Mouse (Mus musculus) midbrain, postnatal 0 days (tissue): ENCODE measurements around the gene Slc45a1. TPM values are rescaled to one million over a fixed set of nuclear protein-coding genes. Genes with fewer than 3 reads are reported as not detected.
A peak's percentile ranks its signal among the peaks of the same experiment; 100 is the strongest.

ENCODE experiments used
- ATAC-seq: fragments of 200-750 bp; cut with Nextera tagmentation; 2 replicates; pipeline ENCODE4 v1.8.0; 2017; ENCODE audit warnings: moderate number of reproducible peaks, mild to moderate bottlenecking, moderate TSS enrichment, moderate library complexity; ENCODE audit not compliant: low FRiP score
- DNase-seq: peaks from one replicate; pipeline ENCODE4 v3.0.0-alpha.2; 2015; ENCODE audit warnings: low spot score
- H3K27ac ChIP-seq: fragments of 300-500 bp; sonication (generic); 2 replicates; pipeline ENCODE4 v1.5.1; 2014; ENCODE audit warnings: low read depth, mild to moderate bottlenecking, low read length, mixed read lengths
- H3K27me3 ChIP-seq: fragments of 300-500 bp; sonication (generic); 2 replicates; pipeline ENCODE4 v1.6.1; 2014; ENCODE audit warnings: low read length, control low read depth, mixed read lengths; ENCODE audit not compliant: insufficient read depth
- H3K36me3 ChIP-seq: fragments of 300-500 bp; sonication (generic); 2 replicates; pipeline ENCODE4 v1.6.1; 2014; ENCODE audit warnings: low read length, control low read depth, mixed read lengths; ENCODE audit not compliant: insufficient read depth
- H3K4me1 ChIP-seq: fragments of 300-500 bp; sonication (generic); 2 replicates; pipeline ENCODE4 v1.6.1; 2014; ENCODE audit warnings: mild to moderate bottlenecking, control low read depth, antibody characterized with exemption, low read length, mixed read lengths; ENCODE audit not compliant: insufficient read depth
- H3K4me2 ChIP-seq: fragments of 300-500 bp; sonication (generic); 2 replicates; pipeline ENCODE4 v1.6.1; 2014; ENCODE audit warnings: low read depth, mild to moderate bottlenecking, low read length, mixed read lengths; ENCODE audit not compliant: poor library complexity, severe bottlenecking
- H3K4me3 ChIP-seq: fragments of 300-500 bp; sonication (generic); 2 replicates; pipeline ENCODE4 v1.5.1; 2014; ENCODE audit warnings: low read depth, mild to moderate bottlenecking, low read length, moderate library complexity
- H3K9ac ChIP-seq: fragments of 300-500 bp; sonication (generic); replicated peaks from 2 replicates; pipeline ENCODE4 v1.6.1; 2014; ENCODE audit warnings: mild to moderate bottlenecking, low read length, moderate library complexity, mixed read lengths; ENCODE audit not compliant: poor library complexity, severe bottlenecking
- H3K9me3 ChIP-seq: fragments of 300-500 bp; sonication (generic); 2 replicates; pipeline ENCODE4 v1.6.1; 2016; ENCODE audit warnings: low read length, control low read depth
- CTCF ChIP-seq: IDR thresholded peaks from 2 replicates; pipeline ENCODE4 v1.5.1; 2016; ENCODE audit warnings: antibody characterized with exemption, mild to moderate bottlenecking
- WGBS: fragments of 180-500 bp; shearing (Covaris S2); extraction: QIAGEN DNeasy Blood & Tissue Kit; methylation state at CpG from one replicate; pipeline ENCODE4 v1.1.7; 2014; 5-methylcytosine and 5-hydroxymethylcytosine counted together
- polyA plus RNA-seq: library from polyadenylated mRNA; unstranded; fragments of >200 nt; fragmentation: Nextera tagmentation; extraction: Ambion mirVana; gene quantifications from 2 replicates; pipeline ENCODE4 v1.2.1, GENCODE M21; 2015
- total RNA-seq: library from RNA; depleted of rRNA; stranded (reverse); fragments of >200 nt; gene quantifications from 2 replicates; pipeline ENCODE4 v1.2.3, GENCODE M21; 2014

Slc45a1 gene
- total and polyA plus RNA-seq, 2 experiments from 2014 or later: 49.1 to 54.8 TPM

DNA sequence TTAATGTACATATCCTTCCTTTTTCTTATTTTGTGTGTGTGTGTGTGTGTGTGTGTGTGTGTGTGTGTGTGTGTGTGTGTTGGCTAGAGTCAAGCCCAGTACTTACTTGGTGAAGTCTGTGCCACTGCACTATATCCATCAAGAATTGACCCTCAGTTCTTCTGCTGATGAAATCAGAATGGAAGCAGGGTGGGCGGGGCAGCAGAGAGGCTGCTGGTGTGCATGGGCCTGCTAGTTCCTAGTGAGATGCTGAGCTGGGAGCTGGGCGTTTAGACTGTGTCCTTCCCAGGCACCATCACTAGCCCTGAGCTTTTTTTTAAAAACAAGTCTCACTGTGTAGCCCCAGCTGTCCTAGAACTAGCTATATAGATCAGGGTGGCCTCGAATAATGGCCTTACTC is 56.9 kb downstream of the Slc45a1 start:
- H3K36me3 ChIP-seq: no peaks in the 10 kb centered on the region
- H3K27me3 ChIP-seq: no peaks in the 10 kb centered on the region
- H3K4me1 ChIP-seq: peaks cover 3% of the 10 kb centered on the region; the same call in 1 of the 2 replicates
- no peaks in the 10 kb centered on the region for H3K9me3 ChIP-seq
- H3K9ac ChIP-seq: no peak overlapping the region
- 75% methylated on average over 3 of the region's 3 CpGs for WGBS
- ATAC-seq (no peak), DNase-seq (no peak)
- no peak overlapping the region for H3K27ac ChIP-seq
- no peak for TF ChIP-seq CTCF
- H3K4me3 ChIP-seq: no peak overlapping the region
- H3K4me2 ChIP-seq: no peak overlapping the region

DNA sequence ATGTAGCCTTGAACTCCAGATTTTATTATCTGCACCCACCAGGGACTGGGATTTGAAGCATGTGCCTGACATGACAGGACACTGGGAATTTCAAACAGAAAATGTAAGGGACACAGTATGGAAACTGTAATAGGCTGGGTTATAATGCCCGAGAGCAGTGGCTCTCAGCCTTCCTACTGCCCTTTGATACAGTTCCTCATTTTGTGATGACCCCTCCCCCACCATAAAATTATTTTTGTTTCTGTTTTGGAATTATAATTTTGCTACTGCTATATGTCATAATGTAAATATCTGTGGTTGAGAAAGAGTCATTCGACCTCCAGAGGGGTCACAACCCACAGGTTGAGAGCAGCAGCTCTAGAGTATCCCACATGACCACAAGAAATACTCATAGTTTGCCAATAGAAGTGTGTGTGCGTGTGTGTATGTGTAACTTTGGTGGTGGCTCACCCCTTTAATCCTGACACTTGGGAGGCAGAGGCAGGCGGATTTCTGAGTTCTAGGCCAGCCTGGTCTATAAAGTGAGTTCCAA is 57.6 kb downstream of the Slc45a1 start:
- H3K4me2 ChIP-seq: no peak overlapping the region
- H3K36me3 ChIP-seq: no peaks in the 10 kb centered on the region
- H3K4me1 ChIP-seq: peaks cover 3% of the 10 kb centered on the region; the same call in 1 of the 2 replicates
- H3K27ac ChIP-seq: no peak overlapping the region
- DNase-seq: no peak
- WGBS: 89% methylated on average over 4 of the region's 4 CpGs
- H3K27me3 ChIP-seq: no peaks in the 10 kb centered on the region
- no peaks in the 10 kb centered on the region for H3K9me3 ChIP-seq
- no peak overlapping the region for H3K9ac ChIP-seq
- no peak overlapping the region for H3K4me3 ChIP-seq
- no peak for ATAC-seq
- TF ChIP-seq CTCF: no peak

DNA sequence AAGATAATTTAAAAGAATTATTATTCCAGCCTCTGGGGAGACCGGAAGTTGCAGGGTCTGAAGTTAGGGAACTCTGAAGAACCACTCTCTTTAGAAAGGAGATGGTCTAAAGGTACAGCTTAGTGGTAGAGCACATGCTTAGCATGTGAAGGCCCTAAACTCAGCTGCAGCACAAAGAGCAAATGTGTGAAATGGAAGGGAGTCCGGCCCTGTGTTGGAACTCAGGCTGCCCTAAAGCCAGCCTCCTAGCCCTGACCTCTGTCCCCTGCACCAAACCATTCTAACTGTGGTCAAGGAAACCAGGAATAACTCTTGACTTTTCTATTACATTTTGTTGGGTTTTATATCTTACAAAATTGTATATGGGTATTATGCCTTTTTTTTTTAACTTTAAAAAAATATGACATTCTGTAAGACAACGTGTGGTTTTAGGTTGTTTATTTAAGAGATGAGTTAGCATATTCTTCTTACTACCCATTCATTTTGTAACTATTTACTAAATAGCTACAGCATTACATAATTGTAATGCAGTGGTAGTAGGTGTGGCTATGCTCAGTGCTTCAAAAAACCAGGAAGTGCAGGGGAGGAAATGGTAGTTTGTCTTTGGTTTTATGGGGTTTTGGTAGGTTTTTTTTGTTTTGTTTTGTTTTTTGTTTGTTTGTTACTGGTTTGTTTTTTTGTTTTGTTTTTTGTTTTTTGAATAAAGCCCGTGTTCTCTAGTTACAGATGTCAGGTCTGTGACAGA is 58.3 kb downstream of the Slc45a1 start:
- Histone ChIP-seq H3K4me2 (no peak overlapping the region), H3K27ac (no peak overlapping the region), H3K27me3 (no peaks in the 10 kb centered on the region), H3K9ac (no peak overlapping the region), H3K4me3 (no peak overlapping the region), H3K36me3 (no peaks in the 10 kb centered on the region), H3K4me1 (peaks cover 3% of the 10 kb centered on the region; the same call in 1 of the 2 replicates), H3K9me3 (no peaks in the 10 kb centered on the region)
- no peak for DNase-seq
- ATAC-seq: no peak
- no peak for TF ChIP-seq CTCF
- 79% methylated on average over 4 of the region's 4 CpGs for WGBS

DNA sequence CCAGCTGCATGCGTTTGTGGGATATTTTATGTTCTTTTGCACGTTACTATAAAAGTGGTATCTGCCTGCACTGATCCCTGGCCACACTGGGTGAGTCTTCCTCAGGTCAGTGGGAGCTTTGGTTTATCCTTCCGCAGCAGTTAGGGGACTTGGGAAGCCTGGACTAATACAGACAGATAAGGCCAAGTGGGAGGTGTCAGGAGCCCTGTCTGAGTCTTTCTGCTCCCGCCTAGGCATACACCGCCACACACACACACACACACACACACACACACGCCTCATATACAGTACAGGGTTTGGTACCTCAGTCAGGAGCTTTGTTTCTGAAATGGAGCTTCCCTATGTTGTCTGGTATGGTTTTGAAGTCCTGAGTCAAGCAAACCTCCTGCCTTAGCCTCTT is 59.9 kb downstream of the Slc45a1 start:
- no peaks in the 10 kb centered on the region for H3K36me3 ChIP-seq
- H3K4me3 ChIP-seq: no peak overlapping the region
- WGBS: 78% methylated on average over 6 of the region's 6 CpGs
- TF ChIP-seq CTCF: no peak
- DNase-seq (no peak), ATAC-seq (no peak)
- no peaks in the 10 kb centered on the region for H3K27me3 ChIP-seq
- no peak overlapping the region for H3K4me2 ChIP-seq
- H3K9me3 ChIP-seq: no peaks in the 10 kb centered on the region
- peaks cover 7% of the 10 kb centered on the region; the same call in 1 of the 2 replicates for H3K4me1 ChIP-seq
- no peak overlapping the region for H3K9ac ChIP-seq
- H3K27ac ChIP-seq: 0 out of 2 replicates have a peak overlapping the region, but pooled peaks have one; percentile 38

DNA sequence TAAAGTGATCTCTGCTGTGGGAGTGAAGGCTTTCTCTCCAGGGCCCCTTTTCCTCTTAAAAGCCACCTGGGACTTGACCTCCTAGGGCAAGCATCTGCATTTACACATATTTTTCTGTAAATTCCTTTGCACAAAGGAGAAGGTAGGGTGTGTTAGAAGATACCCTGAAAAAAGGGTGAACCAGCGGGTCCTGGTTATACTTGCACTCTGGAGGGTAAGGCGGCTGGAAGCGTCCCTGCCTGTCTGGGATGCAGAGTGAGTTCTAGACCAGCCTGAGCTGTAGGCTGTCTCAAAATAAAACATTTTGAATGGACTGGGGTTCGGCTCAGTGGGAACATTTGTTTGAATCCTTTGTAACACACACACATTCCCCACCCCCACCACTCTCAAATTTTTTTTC is 60.4 kb downstream of the Slc45a1 start:
- no peak for TF ChIP-seq CTCF
- Histone ChIP-seq H3K9me3 (no peaks in the 10 kb centered on the region), H3K36me3 (no peaks in the 10 kb centered on the region), H3K4me1 (peaks cover 7% of the 10 kb centered on the region; the same call in 1 of the 2 replicates), H3K9ac (no peak overlapping the region), H3K27me3 (no peaks in the 10 kb centered on the region), H3K4me3 (no peak overlapping the region), H3K27ac (no peak overlapping the region), H3K4me2 (no peak overlapping the region)
- ATAC-seq (no peak), DNase-seq (no peak)
- WGBS: 72% methylated on average over 4 of the region's 4 CpGs

DNA sequence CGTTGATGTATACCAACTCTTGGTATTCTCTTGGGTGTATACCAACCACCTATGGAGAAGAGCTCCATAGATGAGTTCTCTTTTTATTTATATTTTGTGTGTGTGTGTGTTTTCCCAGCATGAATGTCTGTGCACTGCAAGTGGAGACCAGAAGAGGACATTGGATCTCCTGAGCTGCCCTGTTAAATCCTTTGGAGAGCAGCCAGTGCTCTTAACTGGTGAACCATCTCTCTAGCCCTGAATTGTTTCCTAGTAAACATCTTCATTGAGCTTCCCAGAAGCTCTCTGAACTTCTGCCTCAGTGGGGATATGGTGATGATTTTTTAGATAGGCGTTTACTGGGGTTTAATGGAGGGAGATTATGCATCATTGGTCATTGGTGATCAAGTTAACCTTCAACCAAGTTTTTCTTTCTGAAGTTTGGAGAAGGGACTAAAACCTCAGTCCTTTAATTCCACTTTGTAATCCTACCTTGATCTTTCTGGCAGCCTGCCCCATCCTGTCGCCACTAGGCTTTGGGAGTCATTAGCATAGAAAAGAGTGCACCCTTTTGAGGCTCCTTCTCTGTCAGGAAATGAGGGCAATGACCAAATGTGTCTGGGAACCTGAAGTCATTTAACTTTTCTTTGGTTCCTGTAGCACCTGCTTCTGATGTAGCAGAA is 61.2 kb downstream of the Slc45a1 start:
- Histone ChIP-seq H3K27ac (no peak overlapping the region), H3K4me1 (peaks cover 7% of the 10 kb centered on the region; the same call in 1 of the 2 replicates), H3K27me3 (no peaks in the 10 kb centered on the region), H3K4me3 (no peak overlapping the region), H3K9me3 (no peaks in the 10 kb centered on the region), H3K36me3 (no peaks in the 10 kb centered on the region), H3K4me2 (no peak overlapping the region), H3K9ac (no peak overlapping the region)
- DNase-seq: no peak
- ATAC-seq: no peak
- no peak for TF ChIP-seq CTCF
- 46% methylated on average over 3 of the region's 3 CpGs for WGBS
